Mouse (Mus musculus): Measurements from ENCODE around the gene Gm14443. TPM values are rescaled to one million over a fixed set of nuclear protein-coding genes. Genes with fewer than 3 reads are reported as not detected.
A peak's percentile ranks its signal among the peaks of the same experiment; 100 is the strongest.
"Not testable (repeated sequence)": the region's sequence is repeated elsewhere in the genome, so short reads cannot be mapped to it uniquely, and the experiment has no call there.

The Gm14443 gene
- polyA plus RNA-seq, 1 experiment: 0.49 TPM

- no peaks in the 10 kb centered on the region for H3K27me3 ChIP-seq (ENCODE audit: control insufficient read depth, insufficient read depth, low read length)
- no peak overlapping the region for H3K27ac ChIP-seq (ENCODE audit: control insufficient read depth, insufficient read depth, low read depth, low read length)
- no peaks in the 10 kb centered on the region for H3K4me1 ChIP-seq (ENCODE audit: control insufficient read depth, insufficient read depth, low read length)
- no peaks in the 10 kb centered on the region for H3K36me3 ChIP-seq (ENCODE audit: control insufficient read depth, insufficient read depth, low read length)
- TF ChIP-seq CTCF (IDR thresholded peaks at IDR 0.05; ENCODE audit: control insufficient read depth, insufficient read depth, insufficient replicate concordance, low read depth, low read length): no peak
- no peak for TF ChIP-seq POLR2A (IDR thresholded peaks at IDR 0.05; ENCODE audit: control insufficient read depth, low read depth, low read length)
- no peak overlapping the region for H3K4me3 ChIP-seq (ENCODE audit: control insufficient read depth, low read depth, low read length)
Measured at GRCm38 (mm10) chr2:175158642-175159041, 17.0 kb downstream of the Gm14443 start.

- H3K36me3 ChIP-seq (ENCODE audit: control insufficient read depth, insufficient read depth, low read length): no peaks in the 10 kb centered on the region
- H3K27ac ChIP-seq (ENCODE audit: control insufficient read depth, insufficient read depth, low read depth, low read length): no peak overlapping the region
- TF ChIP-seq CTCF (IDR thresholded peaks at IDR 0.05; ENCODE audit: control insufficient read depth, insufficient read depth, insufficient replicate concordance, low read depth, low read length) (no peak), POLR2A (IDR thresholded peaks at IDR 0.05; ENCODE audit: control insufficient read depth, low read depth, low read length) (no peak)
- no peaks in the 10 kb centered on the region for H3K27me3 ChIP-seq (ENCODE audit: control insufficient read depth, insufficient read depth, low read length)
- no peak overlapping the region for H3K4me3 ChIP-seq (ENCODE audit: control insufficient read depth, low read depth, low read length)
- H3K4me1 ChIP-seq (ENCODE audit: control insufficient read depth, insufficient read depth, low read length): no peaks in the 10 kb centered on the region
Measured at GRCm38 (mm10) chr2:175156696-175157095, 19.0 kb downstream of the Gm14443 start.

GRCm38 (mm10) chr2:175141993-175142295 is 33.7 kb downstream of the Gm14443 start, which contains the start of gene Gm14399:
TSS of gene Gm14399 (minus strand) at chr2:175142012.
- not testable (repeated sequence) for H3K4me1 ChIP-seq (ENCODE audit: control insufficient read depth, insufficient read depth, low read length); H3K27me3 ChIP-seq (ENCODE audit: control insufficient read depth, insufficient read depth, low read length); H3K27ac ChIP-seq (ENCODE audit: control insufficient read depth, insufficient read depth, low read depth, low read length); H3K36me3 ChIP-seq (ENCODE audit: control insufficient read depth, insufficient read depth, low read length)
- H3K4me3 ChIP-seq (ENCODE audit: control insufficient read depth, low read depth, low read length): peak within 1 kb of the TSS; percentile 41

- H3K36me3 ChIP-seq (ENCODE audit: control insufficient read depth, insufficient read depth, low read length); H3K4me1 ChIP-seq (ENCODE audit: control insufficient read depth, insufficient read depth, low read length); H3K27me3 ChIP-seq (ENCODE audit: control insufficient read depth, insufficient read depth, low read length); H3K27ac ChIP-seq (ENCODE audit: control insufficient read depth, insufficient read depth, low read depth, low read length): not testable (repeated sequence)
- H3K4me3 ChIP-seq (ENCODE audit: control insufficient read depth, low read depth, low read length): peak overlapping the region; percentile 41
Measured at GRCm38 (mm10) chr2:175141118-175141992, 34.3 kb downstream of the Gm14443 start.

- H3K27me3 ChIP-seq (ENCODE audit: control insufficient read depth, insufficient read depth, low read length); H3K27ac ChIP-seq (ENCODE audit: control insufficient read depth, insufficient read depth, low read depth, low read length); H3K36me3 ChIP-seq (ENCODE audit: control insufficient read depth, insufficient read depth, low read length); H3K4me1 ChIP-seq (ENCODE audit: control insufficient read depth, insufficient read depth, low read length); H3K4me3 ChIP-seq (ENCODE audit: control insufficient read depth, low read depth, low read length): not testable (repeated sequence)
Measured at GRCm38 (mm10) chr2:175140624-175141023, 35.0 kb downstream of the Gm14443 start.

Other genes with a start within 250 kb of the Gm14443 start
- gene Gm14444, start 165.6 kb downstream of the Gm14443 start, polyA plus RNA-seq (2012; rRNA removed): not detected in 2 replicates
- gene Gm14393, start 108.1 kb downstream of the Gm14443 start, polyA plus RNA-seq (2012; rRNA removed): not detected in 2 replicates
- gene Gm14399, start 33.9 kb downstream of the Gm14443 start, polyA plus RNA-seq (2012; rRNA removed): 0.40 and 15.9 TPM in 2 replicates
- gene Gm14391, start 31.0 kb upstream of the Gm14443 start, polyA plus RNA-seq (2012; rRNA removed): 1.9 and 2.5 TPM in 2 replicates
- not detected in 2 replicates for gene Gm14440, start 99.3 kb upstream of the Gm14443 start, polyA plus RNA-seq (2012; rRNA removed)
- 0.66 and 0.72 TPM in 2 replicates for gene Gm4631, start 162.3 kb upstream of the Gm14443 start, polyA plus RNA-seq (2012; rRNA removed)
- gene Zfp968, start 196.6 kb upstream of the Gm14443 start, polyA plus RNA-seq (2012; rRNA removed): 0.16 and 0.61 TPM in 2 replicates